Mouse (Mus musculus) thymus, adult 2 months (tissue): ENCODE results near the gene Rbm4. TPM values are rescaled to one million over a fixed set of nuclear protein-coding genes. Genes with fewer than 3 reads are reported as not detected.
"Not testable (repeated sequence)": the region's sequence is repeated elsewhere in the genome, so short reads cannot be mapped to it uniquely, and the experiment has no call there.

Experiments
- DNase-seq: peaks from one replicate; pipeline ENCODE4 v3.0.0; 2021
- H3K27ac ChIP-seq: fragments of 200-500 bp; 2 replicates; pipeline ENCODE4 v1.5.1; 2012; ENCODE audit warnings: low read length, control low read depth; ENCODE audit not compliant: control insufficient read depth, insufficient read depth
- H3K27me3 ChIP-seq: fragments of 200-500 bp; 2 replicates; pipeline ENCODE4 v1.6.1; 2012; ENCODE audit warnings: mild to moderate bottlenecking, low read length, moderate library complexity, mixed read lengths; ENCODE audit not compliant: control insufficient read depth, insufficient read depth
- H3K36me3 ChIP-seq: fragments of 200-500 bp; 2 replicates; pipeline ENCODE4 v1.6.1; 2012; ENCODE audit warnings: mild to moderate bottlenecking, low read length, moderate library complexity; ENCODE audit not compliant: control insufficient read depth, insufficient read depth
- H3K4me1 ChIP-seq: fragments of 200-500 bp; replicated peaks from 2 replicates; pipeline ENCODE4 v1.6.1; 2012; ENCODE audit warnings: low read length; ENCODE audit not compliant: control insufficient read depth, insufficient read depth
- H3K4me3 ChIP-seq: fragments of 200-500 bp; 2 replicates; pipeline ENCODE4 v1.5.1; 2012; ENCODE audit warnings: mild to moderate bottlenecking, low read length, control low read depth, moderate library complexity; ENCODE audit not compliant: control insufficient read depth, insufficient read depth
- CTCF ChIP-seq: fragments of 200-500 bp; IDR thresholded peaks from 2 replicates; pipeline ENCODE4 v1.5.1; 2012; ENCODE audit warnings: mild to moderate bottlenecking, control low read depth, low read length, moderate library complexity, borderline replicate concordance; ENCODE audit not compliant: control insufficient read depth, poor library complexity, insufficient read depth; ENCODE audit errors: extremely low read depth
- POLR2A ChIP-seq: fragments of 200-500 bp; IDR thresholded peaks from 2 replicates; pipeline ENCODE4 v1.6.1; 2012; ENCODE audit warnings: mild to moderate bottlenecking, low read length, control low read depth, moderate library complexity; ENCODE audit not compliant: control insufficient read depth, poor library complexity, insufficient read depth; ENCODE audit errors: extremely low read depth
- WGBS: fragments of 180-500 bp; shearing (Covaris S2); methylation state at CpG from one replicate; pipeline ENCODE4 v1.1.7; 2018; 5-methylcytosine and 5-hydroxymethylcytosine counted together
- polyA plus RNA-seq: library from polyadenylated mRNA; depleted of rRNA; stranded (reverse); fragments of >200 nt; gene quantifications from 2 replicates; pipeline ENCODE4 v1.2.3, GENCODE M21; 2012

Gene Rbm4
- polyA plus RNA-seq, 1 experiment = 130 TPM

- no peak for DNase-seq
- Histone ChIP-seq H3K27ac (no peak overlapping the region), H3K27me3 (no peaks in the 10 kb centered on the region; the same call in 1 of the 2 replicates), H3K4me3 (no peak overlapping the region), H3K4me1 (peaks cover 15% of the 10 kb centered on the region), H3K36me3 (no peaks in the 10 kb centered on the region)
- WGBS = 98% methylated on average over 2 of the region's 2 CpGs
- TF ChIP-seq POLR2A (no peak), CTCF (no peak)
Observed at GRCm38 (mm10) chr19:4836096-4836495, 42.4 kb upstream of the Rbm4 start.

GRCm38 (mm10) chr19:4833977-4834376 is 40.3 kb upstream of the Rbm4 start:
- H3K4me3 ChIP-seq = no peak overlapping the region
- no peak for DNase-seq
- TF ChIP-seq POLR2A = no peak
- no peak for TF ChIP-seq CTCF

GRCm38 (mm10) chr19:4829156-4829555 is 35.5 kb upstream of the Rbm4 start:
- WGBS = 94% methylated on average over 7 of the region's 7 CpGs
- H3K4me3 ChIP-seq = no peak overlapping the region
- H3K27ac ChIP-seq = no peak overlapping the region
- H3K36me3 ChIP-seq = no peaks in the 10 kb centered on the region
- no peak for DNase-seq
- TF ChIP-seq CTCF = no peak
- no peak for TF ChIP-seq POLR2A
- no peaks in the 10 kb centered on the region for H3K27me3 ChIP-seq
- no peaks in the 10 kb centered on the region for H3K4me1 ChIP-seq

More at GRCm38 (mm10) chr19:4833977-4834376, 40.3 kb upstream of the Rbm4 start:
- Histone ChIP-seq H3K4me1 (peaks cover 7% of the 10 kb centered on the region), H3K27ac (no peak overlapping the region), H3K36me3 (no peaks in the 10 kb centered on the region), H3K27me3 (no peaks in the 10 kb centered on the region)
- WGBS = 95% methylated on average over 8 of the region's 8 CpGs

GRCm38 (mm10) chr19:4828444-4829114 is 34.9 kb upstream of the Rbm4 start:
- 92% methylated on average over 16 of the region's 16 CpGs for WGBS
- TF ChIP-seq POLR2A (no peak), CTCF (no peak)
- Histone ChIP-seq H3K27me3 (no peaks in the 10 kb centered on the region), H3K27ac (no peak overlapping the region), H3K36me3 (no peaks in the 10 kb centered on the region), H3K4me3 (no peak overlapping the region), H3K4me1 (no peaks in the 10 kb centered on the region)
- DNase-seq = no peak

- H3K27ac ChIP-seq = no peak overlapping the region
- H3K27me3 ChIP-seq = no peaks in the 10 kb centered on the region
- WGBS = 93% methylated on average over 5 of the region's 5 CpGs
- DNase-seq = no peak
- TF ChIP-seq POLR2A (no peak), CTCF (no peak)
- no peaks in the 10 kb centered on the region for H3K36me3 ChIP-seq
- no peaks in the 10 kb centered on the region for H3K4me1 ChIP-seq
- H3K4me3 ChIP-seq = no peak overlapping the region
Observed at GRCm38 (mm10) chr19:4820678-4821303, 27.1 kb upstream of the Rbm4 start.

- Histone ChIP-seq H3K36me3 (no peaks in the 10 kb centered on the region), H3K27ac (no peak overlapping the region), H3K27me3 (no peaks in the 10 kb centered on the region), H3K4me3 (no peak overlapping the region), H3K4me1 (no peaks in the 10 kb centered on the region; the same call in 1 of the 2 replicates)
- DNase-seq = no peak
- WGBS = 94% methylated on average over 1 of the region's 1 CpGs
- TF ChIP-seq CTCF = no peak
- no peak for TF ChIP-seq POLR2A
Observed at GRCm38 (mm10) chr19:4817182-4817835, 23.6 kb upstream of the Rbm4 start.

- Histone ChIP-seq H3K4me3 (no peak overlapping the region), H3K27me3 (no peaks in the 10 kb centered on the region), H3K36me3 (no peaks in the 10 kb centered on the region), H3K4me1 (peaks cover 3% of the 10 kb centered on the region), H3K27ac (no peak overlapping the region)
- 93% methylated on average over 6 of the region's 6 CpGs for WGBS
- TF ChIP-seq CTCF = no peak
- TF ChIP-seq POLR2A = no peak
- peak; percentile 25 for DNase-seq
Observed at GRCm38 (mm10) chr19:4813015-4813414, 19.3 kb upstream of the Rbm4 start.

GRCm38 (mm10) chr19:4812334-4812949 is 18.7 kb upstream of the Rbm4 start:
- not testable (repeated sequence) for H3K27ac ChIP-seq, H3K4me3 ChIP-seq

More at GRCm38 (mm10) chr19:4812334-4812949, 18.7 kb upstream of the Rbm4 start:
- H3K4me1 ChIP-seq, H3K36me3 ChIP-seq, H3K27me3 ChIP-seq: not testable (repeated sequence)
- WGBS = 78% methylated on average over 8 of the region's 8 CpGs
- peak; percentile 16 for DNase-seq
